Mouse (Mus musculus) lung, adult 18-20 months (tissue): ENCODE data around the gene Il12a.
"Not testable (repeated sequence)": the region's sequence is repeated elsewhere in the genome, so short reads cannot be mapped to it uniquely, and the experiment has no call there.

Experiments used
- DNase-seq, 2 experiments: peaks; one replicate each; pipeline ENCODE4 v3.0.0; 2022; ENCODE audit warnings: mixed read lengths in 2 of 2

Gene Il12a

GRCm38 (mm10) chr3:68743472-68743732 is 53.0 kb downstream of the Il12a start:
- no peak for DNase-seq

GRCm38 (mm10) chr3:68744162-68744561 is 53.7 kb downstream of the Il12a start:
- DNase-seq: no peak

GRCm38 (mm10) chr3:68745033-68745432 is 54.6 kb downstream of the Il12a start:
- no peak for DNase-seq

- not testable (repeated sequence) for DNase-seq
Measured at GRCm38 (mm10) chr3:68746282-68746681, 55.8 kb downstream of the Il12a start.
